Mouse (Mus musculus) thymus, postnatal 36 days (tissue): ENCODE results near the gene Zmiz1.

Experiments
- DNase-seq, 2 experiments: peaks; one replicate each; pipeline ENCODE4 v3.0.0; 2022; ENCODE audit warnings: mixed read lengths in 2 of 2

The Zmiz1 gene

GRCm38 (mm10) chr14:25456666-25457433 lies 2.1 kb upstream of the Zmiz1 start:
- DNase-seq = peak in 1 of 2 experiments; percentile 43

GRCm38 (mm10) chr14:25457434-25457957 lies 1.5 kb upstream of the Zmiz1 start:
- DNase-seq = peak; percentile 94 to 95

GRCm38 (mm10) chr14:25458111-25459015 lies 622 bp upstream of the Zmiz1 start:
- peak; percentile 62 to 63 for DNase-seq

- peak; percentile 80 to 84 for DNase-seq
These were observed 511 bp downstream of the Zmiz1 start for GRCm38 (mm10) chr14:25459394-25459997.

- DNase-seq = peak; percentile 74
These were observed 1.2 kb downstream of the Zmiz1 start for GRCm38 (mm10) chr14:25459998-25460800.

- DNase-seq = peak; percentile 48 to 57
These were observed 2.1 kb downstream of the Zmiz1 start for GRCm38 (mm10) chr14:25460801-25461675.

GRCm38 (mm10) chr14:25461676-25462385 lies 2.8 kb downstream of the Zmiz1 start:
- no peak for DNase-seq

GRCm38 (mm10) chr14:25462975-25463374 lies 4.0 kb downstream of the Zmiz1 start:
- DNase-seq = no peak

GRCm38 (mm10) chr14:25463919-25464318 lies 4.9 kb downstream of the Zmiz1 start:
- DNase-seq = no peak

GRCm38 (mm10) chr14:25464611-25465307 lies 5.8 kb downstream of the Zmiz1 start:
- no peak for DNase-seq

- DNase-seq = no peak
These were observed 7.4 kb downstream of the Zmiz1 start for GRCm38 (mm10) chr14:25466361-25466760.

- DNase-seq = no peak
These were observed 9.1 kb downstream of the Zmiz1 start for GRCm38 (mm10) chr14:25467911-25468668.

GRCm38 (mm10) chr14:25468891-25469529 lies 10.0 kb downstream of the Zmiz1 start:
- no peak for DNase-seq

GRCm38 (mm10) chr14:25470224-25470805 lies 11.3 kb downstream of the Zmiz1 start:
- DNase-seq = no peak

- no peak for DNase-seq
These were observed 12.1 kb downstream of the Zmiz1 start for GRCm38 (mm10) chr14:25471035-25471434.

GRCm38 (mm10) chr14:25472096-25472861 lies 13.3 kb downstream of the Zmiz1 start:
- DNase-seq = no peak

GRCm38 (mm10) chr14:25472981-25473649 lies 14.1 kb downstream of the Zmiz1 start:
- peak; percentile 68 to 74 for DNase-seq
